Mouse (Mus musculus) limb, embryonic 14.5 days (tissue): ENCODE data around the gene Elp4. TPM values are rescaled to one million over a fixed set of nuclear protein-coding genes. Genes with fewer than 3 reads are reported as not detected.

Experiments used
- ATAC-seq: fragments of 200-750 bp; cut with Nextera tagmentation; 2 replicates; pipeline ENCODE4 v1.8.0; 2017; ENCODE audit warnings: low read depth, moderate number of reproducible peaks, moderate TSS enrichment; ENCODE audit not compliant: low FRiP score
- DNase-seq: peaks from one replicate; pipeline ENCODE4 v3.0.0-alpha.2; 2015; ENCODE audit warnings: low spot score
- H3K27ac ChIP-seq: fragments of 300-500 bp; sonication (generic); replicated peaks from 2 replicates; pipeline ENCODE4 v1.5.1; 2014; ENCODE audit warnings: low read depth, mild to moderate bottlenecking, low read length, moderate library complexity, mixed read lengths
- H3K27me3 ChIP-seq: fragments of 300-500 bp; sonication (generic); 2 replicates; pipeline ENCODE4 v1.6.1; 2014; ENCODE audit warnings: low read length, mixed read lengths; ENCODE audit not compliant: control insufficient read depth, insufficient read depth
- H3K36me3 ChIP-seq: fragments of 300-500 bp; sonication (generic); 2 replicates; pipeline ENCODE4 v1.6.1; 2014; ENCODE audit warnings: mild to moderate bottlenecking, low read length, moderate library complexity, mixed read lengths; ENCODE audit not compliant: control insufficient read depth, insufficient read depth
- H3K4me1 ChIP-seq: fragments of 300-500 bp; sonication (generic); 2 replicates; pipeline ENCODE4 v1.6.1; 2014; ENCODE audit warnings: antibody characterized with exemption, low read length, mixed read lengths; ENCODE audit not compliant: control insufficient read depth, insufficient read depth
- H3K4me2 ChIP-seq: fragments of 300-500 bp; sonication (generic); replicated peaks from 2 replicates; pipeline ENCODE4 v1.6.1; 2014; ENCODE audit warnings: low read depth, mild to moderate bottlenecking, low read length, moderate library complexity; ENCODE audit not compliant: severe bottlenecking
- H3K4me3 ChIP-seq: fragments of 300-500 bp; sonication (generic); replicated peaks from 2 replicates; pipeline ENCODE4 v1.5.1; 2014; ENCODE audit warnings: low read length
- H3K9ac ChIP-seq: fragments of 300-500 bp; sonication (generic); 2 replicates; pipeline ENCODE4 v1.6.1; 2014; ENCODE audit warnings: mild to moderate bottlenecking, low read depth, low read length, moderate library complexity; ENCODE audit not compliant: severe bottlenecking
- H3K9me3 ChIP-seq: fragments of 300-500 bp; sonication (generic); 2 replicates; pipeline ENCODE4 v1.6.1; 2016; ENCODE audit warnings: low read length; ENCODE audit not compliant: control insufficient read depth
- POLR2A ChIP-seq: fragments of 200-500 bp; IDR thresholded peaks from 2 replicates; pipeline ENCODE4 v1.8.0; 2012; ENCODE audit warnings: inconsistent platforms, mild to moderate bottlenecking, moderate library complexity, borderline replicate concordance; ENCODE audit not compliant: insufficient read depth, insufficient read length; ENCODE audit errors: extremely low read depth
- WGBS: fragments of 180-500 bp; shearing (Covaris S2); extraction: QIAGEN DNeasy Blood & Tissue Kit; methylation state at CpG from one replicate; pipeline ENCODE4 v1.1.7; 2014; 5-methylcytosine and 5-hydroxymethylcytosine counted together
- polyA plus RNA-seq, 2 experiments: library from polyadenylated mRNA; depleted of rRNA in 1 of 2; stranded (reverse) in 1 of 2; unstranded in 1 of 2; fragments of >200 nt; fragmentation: Nextera tagmentation in 1 of 2; extraction: Ambion mirVana in 1 of 2; gene quantifications; 2 replicates each; pipeline versions ENCODE4 v1.2.1 to v1.2.3; 2012 to 2014

The Elp4 gene
- polyA plus RNA-seq, 2 experiments: 12.5 to 31.2 TPM

GRCm38 (mm10) chr2:105769747-105770328, 134.5 kb downstream of the Elp4 start:
- H3K4me3 ChIP-seq: no peak overlapping the region
- no peaks in the 10 kb centered on the region for H3K36me3 ChIP-seq
- ATAC-seq (no peak), DNase-seq (no peak)
- 0 out of 2 replicates have a peak, but pooled peaks cover 3% of the 10 kb centered on the region for H3K9me3 ChIP-seq
- H3K9ac ChIP-seq: no peak overlapping the region
- no peaks in the 10 kb centered on the region for H3K27me3 ChIP-seq
- no peak overlapping the region for H3K27ac ChIP-seq
- no peak for TF ChIP-seq POLR2A
- H3K4me1 ChIP-seq: no peaks in the 10 kb centered on the region
- H3K4me2 ChIP-seq: no peak overlapping the region
- WGBS: 72% methylated on average over 4 of the region's 4 CpGs

GRCm38 (mm10) chr2:105753512-105753911, 150.9 kb downstream of the Elp4 start:
- 81% methylated on average over 1 of the region's 1 CpGs for WGBS
- no peak for ATAC-seq

DNA sequence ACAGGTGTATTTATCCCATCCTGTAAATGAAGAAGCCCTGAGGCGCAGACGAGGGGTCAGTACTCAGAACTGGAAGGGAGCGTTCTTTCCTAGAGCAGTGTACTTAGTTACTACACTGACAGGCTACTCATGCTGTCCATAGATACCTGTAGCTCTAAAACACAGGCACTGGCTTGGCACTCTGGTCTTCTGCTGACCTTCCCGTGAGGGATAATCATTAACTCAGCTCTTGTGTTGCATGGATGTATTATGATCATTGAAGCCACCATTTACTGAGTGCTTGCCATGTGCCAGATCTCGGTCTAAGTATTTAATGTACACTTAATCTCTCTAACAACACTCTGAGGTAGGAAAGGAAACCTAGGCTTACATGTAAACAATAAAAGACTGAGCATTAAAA, 155.3 kb downstream of the Elp4 start:
- no peaks in the 10 kb centered on the region for H3K4me1 ChIP-seq
- ATAC-seq (no peak), DNase-seq (no peak)
- TF ChIP-seq POLR2A: no peak
- no peak overlapping the region for H3K4me3 ChIP-seq
- H3K4me2 ChIP-seq: no peak overlapping the region
- no peaks in the 10 kb centered on the region for H3K27me3 ChIP-seq
- H3K9ac ChIP-seq: no peak overlapping the region
- H3K27ac ChIP-seq: no peak overlapping the region
- WGBS: 89% methylated on average over 5 of the region's 5 CpGs
- no peaks in the 10 kb centered on the region for H3K36me3 ChIP-seq
- H3K9me3 ChIP-seq: no peaks in the 10 kb centered on the region

More at GRCm38 (mm10) chr2:105753512-105753911, 150.9 kb downstream of the Elp4 start:
- H3K9ac ChIP-seq: no peak overlapping the region
- no peaks in the 10 kb centered on the region for H3K4me1 ChIP-seq
- TF ChIP-seq POLR2A: no peak
- H3K9me3 ChIP-seq: no peaks in the 10 kb centered on the region
- no peak overlapping the region for H3K4me3 ChIP-seq
- H3K27me3 ChIP-seq: no peaks in the 10 kb centered on the region
- no peak overlapping the region for H3K27ac ChIP-seq
- no peaks in the 10 kb centered on the region for H3K36me3 ChIP-seq
- no peak overlapping the region for H3K4me2 ChIP-seq
- DNase-seq: no peak

DNA sequence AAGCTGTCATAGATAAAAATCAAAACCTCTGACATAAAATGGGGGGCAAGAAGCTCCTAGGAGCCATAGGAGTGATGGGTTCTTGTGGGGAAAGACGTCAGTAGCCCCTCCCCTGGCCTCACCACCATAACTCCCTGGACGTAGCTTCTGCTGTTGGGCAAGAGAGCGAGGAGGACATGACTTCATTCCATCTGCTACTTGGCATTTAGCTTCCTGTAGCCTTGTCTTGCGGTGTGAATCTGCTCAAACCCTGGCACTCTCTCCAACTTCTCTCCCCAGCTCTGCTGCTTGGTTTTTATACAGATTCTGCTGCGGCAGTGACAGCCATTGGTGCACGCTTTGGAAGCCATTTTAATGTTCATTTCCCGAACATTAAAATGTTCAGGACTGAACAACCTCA, 157.5 kb downstream of the Elp4 start:
- no peak overlapping the region for H3K9ac ChIP-seq

GRCm38 (mm10) chr2:105736166-105736565, 168.2 kb downstream of the Elp4 start:
- Histone ChIP-seq H3K27ac (no peak overlapping the region), H3K36me3 (no peaks in the 10 kb centered on the region), H3K4me1 (no peaks in the 10 kb centered on the region), H3K4me2 (no peak overlapping the region), H3K9me3 (no peaks in the 10 kb centered on the region), H3K9ac (no peak overlapping the region), H3K4me3 (no peak overlapping the region), H3K27me3 (no peaks in the 10 kb centered on the region)
- no peak for ATAC-seq
- TF ChIP-seq POLR2A: no peak
- DNase-seq: no peak

More for the DNA sequence above, 157.5 kb downstream of the Elp4 start:
- WGBS: 70% methylated on average over 7 of the region's 7 CpGs
- Histone ChIP-seq H3K9me3 (no peaks in the 10 kb centered on the region), H3K27me3 (no peaks in the 10 kb centered on the region), H3K36me3 (no peaks in the 10 kb centered on the region), H3K4me2 (no peak overlapping the region), H3K4me1 (no peaks in the 10 kb centered on the region), H3K4me3 (no peak overlapping the region), H3K27ac (no peak overlapping the region)
- no peak for ATAC-seq
- no peak for DNase-seq
- no peak for TF ChIP-seq POLR2A
